Mouse (Mus musculus) heart, embryonic 16.5 days (tissue): Measurements from ENCODE around the gene Gmcl1. TPM values are rescaled to one million over a fixed set of nuclear protein-coding genes. Genes with fewer than 3 reads are reported as not detected.

ENCODE experiments used
- ATAC-seq: fragments of 200-750 bp; cut with Nextera tagmentation; replicated peaks from 2 replicates; pipeline ENCODE4 v1.8.0; 2017; ENCODE audit warnings: moderate number of reproducible peaks; ENCODE audit not compliant: insufficient read depth, low FRiP score; ENCODE audit errors: extremely low read depth
- H3K27ac ChIP-seq: fragments of 300-500 bp; sonication (generic); 2 replicates; pipeline ENCODE4 v1.5.1; 2014; ENCODE audit warnings: mild to moderate bottlenecking, low read length, control low read depth, moderate library complexity
- H3K27me3 ChIP-seq: fragments of 300-500 bp; sonication (generic); 2 replicates; pipeline ENCODE4 v1.6.1; 2014; ENCODE audit warnings: low read length, mixed read lengths; ENCODE audit not compliant: control insufficient read depth, insufficient read depth
- H3K36me3 ChIP-seq: fragments of 300-500 bp; sonication (generic); 2 replicates; pipeline ENCODE4 v1.6.1; 2014; ENCODE audit not compliant: control insufficient read depth, insufficient read depth
- H3K4me1 ChIP-seq: fragments of 300-500 bp; sonication (generic); 2 replicates; pipeline ENCODE4 v1.6.1; 2014; ENCODE audit warnings: low read length, mixed read lengths; ENCODE audit not compliant: control insufficient read depth, insufficient read depth
- H3K4me2 ChIP-seq: fragments of 300-500 bp; sonication (generic); 2 replicates; pipeline ENCODE4 v1.6.1; 2014; ENCODE audit warnings: low read depth, mild to moderate bottlenecking, control low read depth, low read length
- H3K4me3 ChIP-seq: fragments of 300-500 bp; sonication (generic); 2 replicates; pipeline ENCODE4 v1.5.1; 2014; ENCODE audit warnings: mild to moderate bottlenecking, control low read depth, low read length
- H3K9ac ChIP-seq: fragments of 300-500 bp; sonication (generic); 2 replicates; pipeline ENCODE4 v1.6.1; 2014; ENCODE audit warnings: low read length, control low read depth
- H3K9me3 ChIP-seq: fragments of 300-500 bp; sonication (generic); replicated peaks from 2 replicates; pipeline ENCODE4 v1.6.1; 2016; ENCODE audit warnings: low read length; ENCODE audit not compliant: control insufficient read depth
- WGBS: fragments of 180-500 bp; shearing (Covaris S2); extraction: QIAGEN DNeasy Blood & Tissue Kit; methylation state at CpG from one replicate; pipeline ENCODE4 v1.1.7; 2014; 5-methylcytosine and 5-hydroxymethylcytosine counted together
- polyA plus RNA-seq: library from polyadenylated mRNA; unstranded; fragments of >200 nt; fragmentation: Nextera tagmentation; extraction: Ambion mirVana; gene quantifications from 2 replicates; pipeline ENCODE4 v1.2.1, GENCODE M21; 2015

Gmcl1 gene
- polyA plus RNA-seq, 1 experiment from 2014 or later, result 17.3 TPM

GRCm38 (mm10) chr6:86658501-86658900, 74.7 kb downstream of the Gmcl1 start:
- no peaks in the 10 kb centered on the region for H3K9me3 ChIP-seq
- no peak overlapping the region for H3K4me2 ChIP-seq
- no peak for ATAC-seq
- no peaks in the 10 kb centered on the region for H3K27me3 ChIP-seq
- WGBS, result 88% methylated on average over 3 of the region's 3 CpGs
- H3K36me3 ChIP-seq, result peaks cover 6% of the 10 kb centered on the region; the same call in 1 of the 2 replicates
- no peak overlapping the region for H3K27ac ChIP-seq
- peaks cover 7% of the 10 kb centered on the region; the same call in 1 of the 2 replicates for H3K4me1 ChIP-seq
- H3K9ac ChIP-seq, result no peak overlapping the region
- H3K4me3 ChIP-seq, result no peak overlapping the region

GRCm38 (mm10) chr6:86654270-86654916, 78.8 kb downstream of the Gmcl1 start:
- no peak for ATAC-seq

GRCm38 (mm10) chr6:86653026-86653425, 80.2 kb downstream of the Gmcl1 start:
- no peak overlapping the region for H3K4me3 ChIP-seq
- H3K27ac ChIP-seq, result no peak overlapping the region
- no peak overlapping the region for H3K4me2 ChIP-seq
- no peaks in the 10 kb centered on the region for H3K27me3 ChIP-seq
- H3K9me3 ChIP-seq, result no peaks in the 10 kb centered on the region
- WGBS, result 84% methylated on average over 6 of the region's 6 CpGs
- peaks cover 30% of the 10 kb centered on the region for H3K36me3 ChIP-seq
- no peak overlapping the region for H3K9ac ChIP-seq
- no peak for ATAC-seq
- peaks cover 7% of the 10 kb centered on the region; the same call in 1 of the 2 replicates for H3K4me1 ChIP-seq

More at GRCm38 (mm10) chr6:86654270-86654916, 78.8 kb downstream of the Gmcl1 start:
- no peak overlapping the region for H3K27ac ChIP-seq
- H3K36me3 ChIP-seq, result peaks cover 23% of the 10 kb centered on the region
- no peak overlapping the region for H3K4me3 ChIP-seq
- no peak overlapping the region for H3K9ac ChIP-seq
- H3K4me2 ChIP-seq, result no peak overlapping the region
- WGBS, result 75% methylated on average over 9 of the region's 9 CpGs
- H3K27me3 ChIP-seq, result no peaks in the 10 kb centered on the region
- H3K4me1 ChIP-seq, result peaks cover 7% of the 10 kb centered on the region; the same call in 1 of the 2 replicates
- no peaks in the 10 kb centered on the region for H3K9me3 ChIP-seq

GRCm38 (mm10) chr6:86646143-86646542, 87.0 kb downstream of the Gmcl1 start:
- no peaks in the 10 kb centered on the region for H3K4me1 ChIP-seq
- H3K27me3 ChIP-seq, result no peaks in the 10 kb centered on the region
- H3K9me3 ChIP-seq, result no peaks in the 10 kb centered on the region
- H3K36me3 ChIP-seq, result peaks cover 21% of the 10 kb centered on the region
- H3K4me3 ChIP-seq, result no peak overlapping the region
- H3K27ac ChIP-seq, result no peak overlapping the region
- 76% methylated on average over 7 of the region's 7 CpGs for WGBS
- H3K4me2 ChIP-seq, result no peak overlapping the region
- ATAC-seq, result no peak
- no peak overlapping the region for H3K9ac ChIP-seq

- Histone ChIP-seq H3K4me3 (no peak overlapping the region), H3K9me3 (no peaks in the 10 kb centered on the region), H3K4me2 (no peak overlapping the region), H3K9ac (no peak overlapping the region), H3K27ac (no peak overlapping the region), H3K27me3 (no peaks in the 10 kb centered on the region), H3K4me1 (no peaks in the 10 kb centered on the region), H3K36me3 (peaks cover 16% of the 10 kb centered on the region)
- ATAC-seq, result no peak
- WGBS, result 58% methylated on average over 4 of the region's 4 CpGs
These were observed 87.6 kb downstream of the Gmcl1 start for GRCm38 (mm10) chr6:86645551-86645950.

- Histone ChIP-seq H3K4me2 (no peak overlapping the region), H3K27ac (no peak overlapping the region), H3K27me3 (no peaks in the 10 kb centered on the region), H3K36me3 (peaks cover 12% of the 10 kb centered on the region; the same call in 1 of the 2 replicates), H3K4me3 (no peak overlapping the region), H3K9ac (no peak overlapping the region), H3K9me3 (no peaks in the 10 kb centered on the region), H3K4me1 (no peaks in the 10 kb centered on the region)
- WGBS, result 66% methylated on average over 3 of the region's 3 CpGs
- ATAC-seq, result no peak
These were observed 88.3 kb downstream of the Gmcl1 start for GRCm38 (mm10) chr6:86644775-86645400.

Other genes starting within 250 kb of the Gmcl1 start
- 149 and 264 TPM in 2 replicates for gene Pcbp1, start 207.1 kb downstream of the Gmcl1 start, polyA plus RNA-seq
- 0.64 and 0.86 TPM in 2 replicates for gene Asprv1, start 105.2 kb downstream of the Gmcl1 start, polyA plus RNA-seq
- 8.8 and 9.4 TPM in 2 replicates for gene Mxd1, start 64.2 kb downstream of the Gmcl1 start, polyA plus RNA-seq
- gene Snrnp27, start 48.9 kb downstream of the Gmcl1 start, polyA plus RNA-seq, result 61.1 and 81.8 TPM in 2 replicates
- gene Anxa4, start 60.2 kb upstream of the Gmcl1 start, polyA plus RNA-seq, result 32.7 and 35.0 TPM in 2 replicates
- gene Aak1, start 116.1 kb upstream of the Gmcl1 start, polyA plus RNA-seq, result 17.8 and 21.8 TPM in 2 replicates